ENCODE assay signal across 8 mouse cellular contexts in genomic region chr8:95331720-95332436, GRCm38 (mm10). TPM values are rescaled to one million over a fixed set of nuclear protein-coding genes. Genes with fewer than 3 reads are reported as not detected.
DNase-seq lines count a peak whose midpoint lies in the region; ATAC-seq and TF ChIP-seq lines count a peak whose summit lies in the region.

Gene Zfp319, minus strand, starts transcription at chr8:95331950.
Gene Usb1, plus strand, starts transcription at chr8:95332284.

- peak within 1 kb of the TSS; percentile 92 for H3K9ac ChIP-seq in heart, embryonic 11.5 days (ENCODE audit: low read depth, low read length)
- H3K9ac ChIP-seq in kidney, embryonic 16.5 days (replicated peaks; ENCODE audit: low read length), result peak within 1 kb of the TSS; percentile 78
- peak within 1 kb of the TSS; percentile 95 for H3K9ac ChIP-seq in liver, adult 2 months (ENCODE audit: low read depth, low read length)

- H3K36me3 ChIP-seq in heart, embryonic 11.5 days (ENCODE audit: control insufficient read depth, insufficient read depth, low read length), result peaks cover 29% of the 10 kb centered on the region
- H3K36me3 ChIP-seq in kidney, embryonic 16.5 days (ENCODE audit: insufficient read depth, low read length), result peaks cover 42% of the 10 kb centered on the region
- H3K36me3 ChIP-seq in liver, adult 2 months (ENCODE audit: control insufficient read depth, insufficient read depth, low read length), result peaks cover 8% of the 10 kb centered on the region
- peaks cover 13% of the 10 kb centered on the region for H3K36me3 ChIP-seq in myocyte (ENCODE audit: control insufficient read depth, insufficient read depth)
- H3K36me3 ChIP-seq in splenic B cell, adult 2 months (ENCODE audit: control insufficient read depth, insufficient read depth, low read length, poor library complexity, severe bottlenecking), result peaks cover 6% of the 10 kb centered on the region

- H3K4me1 ChIP-seq in bone marrow macrophage, adult 2 months (ENCODE audit: control insufficient read depth, insufficient read depth, low read length), result peaks cover 21% of the 10 kb centered on the region
- H3K4me1 ChIP-seq in embryonic fibroblast, embryonic 13.5 days (ENCODE audit: control insufficient read depth, insufficient read depth, low read length), result peaks cover 3% of the 10 kb centered on the region; the same call in 1 of the 2 replicates
- H3K4me1 ChIP-seq in heart, embryonic 11.5 days (ENCODE audit: control insufficient read depth, insufficient read depth, low read length), result peaks cover 11% of the 10 kb centered on the region
- H3K4me1 ChIP-seq in kidney, embryonic 16.5 days (ENCODE audit: insufficient read depth, low read length), result peaks cover 21% of the 10 kb centered on the region
- peaks cover 13% of the 10 kb centered on the region for H3K4me1 ChIP-seq in liver, adult 2 months (ENCODE audit: control insufficient read depth, insufficient read depth, low read length)

- peak within 1 kb of the TSS; percentile 89 for H3K4me2 ChIP-seq in heart, embryonic 11.5 days
- H3K4me2 ChIP-seq in kidney, embryonic 16.5 days (replicated peaks; ENCODE audit: low read depth, low read length), result peak within 1 kb of the TSS; percentile 74
- peak within 1 kb of the TSS; percentile 91 for H3K4me2 ChIP-seq in myocyte (ENCODE audit: low read depth)

- peak within 1 kb of the TSS; percentile 98 for H3K27ac ChIP-seq in bone marrow macrophage, adult 2 months (ENCODE audit: insufficient read depth, low read depth, low read length)
- peak within 1 kb of the TSS; percentile 97 for H3K27ac ChIP-seq in embryonic fibroblast, embryonic 13.5 days (ENCODE audit: insufficient read depth, low read length)
- peak within 1 kb of the TSS; percentile 99 for H3K27ac ChIP-seq in heart, embryonic 11.5 days (ENCODE audit: low read depth, low read length)
- peak within 1 kb of the TSS; percentile 99 for H3K27ac ChIP-seq in kidney, embryonic 16.5 days (ENCODE audit: low read length)
- H3K27ac ChIP-seq in liver, adult 2 months (replicated peaks; ENCODE audit: insufficient read depth, low read depth, low read length), result peak within 1 kb of the TSS; percentile 99

- peak within 1 kb of the TSS; percentile 100 for H3K4me3 ChIP-seq in bone marrow macrophage, adult 2 months (ENCODE audit: insufficient read depth, low read length)
- H3K4me3 ChIP-seq in embryonic fibroblast, embryonic 13.5 days (ENCODE audit: insufficient read depth, low read length), result peak within 1 kb of the TSS; percentile 94
- peak within 1 kb of the TSS; percentile 85 for H3K4me3 ChIP-seq in heart, embryonic 11.5 days (ENCODE audit: low read depth, low read length)
- H3K4me3 ChIP-seq in kidney, embryonic 16.5 days (ENCODE audit: low read length), result peak within 1 kb of the TSS; percentile 69
- peak within 1 kb of the TSS; percentile 92 for H3K4me3 ChIP-seq in liver, adult 2 months (ENCODE audit: insufficient read depth, low read depth, low read length)
- peak within 1 kb of the TSS; percentile 78 for H3K4me3 ChIP-seq in myocyte

- WGBS in heart, embryonic 11.5 days (ENCODE audit: insufficient replicate concordance), result 1% methylated on average over 62 of the region's 80 CpGs
- under 1% methylated on average over 56 of the region's 80 CpGs for WGBS in kidney, embryonic 16.5 days
- under 1% methylated on average over 73 of the region's 80 CpGs for WGBS in liver, adult 2 months

- H3K27me3 ChIP-seq in heart, embryonic 11.5 days (ENCODE audit: control insufficient read depth, insufficient read depth, low read length), result no peaks in the 10 kb centered on the region
- H3K27me3 ChIP-seq in kidney, embryonic 16.5 days (ENCODE audit: insufficient read depth, low read length), result no peaks in the 10 kb centered on the region
- H3K27me3 ChIP-seq in liver, adult 2 months (ENCODE audit: control insufficient read depth, insufficient read depth, low read length), result no peaks in the 10 kb centered on the region
- no peaks in the 10 kb centered on the region for H3K27me3 ChIP-seq in myocyte (ENCODE audit: control insufficient read depth, insufficient read depth, insufficient read length)
- H3K27me3 ChIP-seq in splenic B cell, adult 2 months (ENCODE audit: control insufficient read depth, insufficient read depth, low read length, poor library complexity, severe bottlenecking), result no peaks in the 10 kb centered on the region

- DNase-seq in A20 (ENCODE audit: low read depth, low spot score), result peak; percentile 96
- DNase-seq in liver, adult 2 months (ENCODE audit: extremely low read depth, low read depth, low spot score), result peak; percentile 70
- peak; percentile 96 for DNase-seq in splenic B cell, adult 2 months (ENCODE audit: low read depth, low spot score)

- peak; percentile 36; the same call in 1 of the 2 replicates for TF ChIP-seq POLR2A in bone marrow macrophage, adult 2 months (IDR thresholded peaks at IDR 0.05; ENCODE audit: borderline replicate concordance, low read depth, low read length)
- peak; percentile 90 for TF ChIP-seq POLR2A in embryonic fibroblast, embryonic 13.5 days (IDR thresholded peaks at IDR 0.05; ENCODE audit: low read depth, low read length)
- peak; percentile 87 for TF ChIP-seq POLR2A in liver, adult 2 months (IDR thresholded peaks at IDR 0.05; ENCODE audit: extremely low read depth, insufficient read depth, low read length)
- TF ChIP-seq POLR2A in myocyte (IDR thresholded peaks at IDR 0.05; ENCODE audit: insufficient read length, low read depth), result peak; percentile 88

- no peaks in the 10 kb centered on the region for H3K9me3 ChIP-seq in heart, embryonic 11.5 days (replicated peaks; ENCODE audit: control insufficient read depth, low read length)
- H3K9me3 ChIP-seq in kidney, embryonic 16.5 days (ENCODE audit: low read length), result no peaks in the 10 kb centered on the region

- peaks cover 26% of the 10 kb centered on the region; the same call in 1 of the 2 replicates for H3K79me2 ChIP-seq in liver, adult 2 months (ENCODE audit: control insufficient read depth, insufficient read depth, low read length)
- H3K79me2 ChIP-seq in myocyte (ENCODE audit: control insufficient read depth, insufficient read depth), result peaks cover 37% of the 10 kb centered on the region

- H3ac ChIP-seq in myocyte (ENCODE audit: control insufficient read depth, insufficient read length), result peak within 1 kb of the TSS; percentile 73

- TF ChIP-seq CTCF in bone marrow macrophage, adult 2 months (IDR thresholded peaks at IDR 0.05; ENCODE audit: low read depth, low read length), result 0 out of 2 replicates have a peak, but pooled peaks have one; percentile 23
- no peak for TF ChIP-seq CTCF in embryonic fibroblast, embryonic 13.5 days (IDR thresholded peaks at IDR 0.05; ENCODE audit: borderline replicate concordance, insufficient read depth, low read length)
- peak; percentile 69 for TF ChIP-seq CTCF in liver, adult 2 months (IDR thresholded peaks at IDR 0.05; ENCODE audit: low read depth, low read length)

- peak; percentile 94 for ATAC-seq in heart, embryonic 11.5 days (replicated peaks; ENCODE audit: insufficient number of reproducible peaks, low FRiP score, low TSS enrichment)
- peak; percentile 96 for ATAC-seq in kidney, embryonic 16.5 days (ENCODE audit: low FRiP score, low TSS enrichment)

TF ChIP-seq in myocyte, 11 proteins besides CTCF, POLR2A, EP300 and RAD21:
- TF ChIP-seq SRF (IDR thresholded peaks at IDR 0.05; ENCODE audit: control insufficient read depth, insufficient read length, low read depth) (no peak), POLR2AphosphoS2 (IDR thresholded peaks at IDR 0.05; ENCODE audit: insufficient read length, low read depth) (peak; percentile 82), USF1 (IDR thresholded peaks at IDR 0.05; ENCODE audit: low read depth) (no peak), MYOD1 (IDR thresholded peaks at IDR 0.05; ENCODE audit: control insufficient read depth in 1 of 3, insufficient read length in 2 of 3, low read depth in 2 of 3) (peak in 1 of 3 experiments; percentile 6)

RNA-seq across cellular contexts. Expression of gene Zfp319, which starts in this region (rescaled TPM):
- 6.9 and 7.5 TPM in 2 replicates for polyA plus RNA-seq in bone marrow macrophage, adult 2 months (2012; ENCODE audit: insufficient read depth, insufficient read length, missing spikeins)
- polyA plus RNA-seq in embryonic fibroblast, embryonic 13.5 days (2011; ENCODE audit: insufficient read length, low read depth, missing spikeins), result 5.8 and 6.6 TPM in 2 replicates
- polyA plus RNA-seq in heart, embryonic 11.5 days (2014; fragmentation: Nextera tagmentation; extraction: Ambion mirVana), result 4.4 and 5.9 TPM in 2 replicates
- 9.5 and 10.3 TPM in 2 replicates for polyA plus RNA-seq in kidney, embryonic 16.5 days (2015; fragmentation: Nextera tagmentation; extraction: Ambion mirVana)
- total RNA-seq in liver, adult 2 months (2014; rRNA removed), result 1.2 and 1.8 TPM in 2 replicates
- 2.5 and 3.2 TPM in 2 replicates for polyA plus RNA-seq in liver, adult 2 months (2012; rRNA removed)
- polyA plus RNA-seq in myocyte (2012; fragmentation: generic; extraction: Trizol), result 7.4 TPM

RNA-seq across cellular contexts. Expression of gene Usb1, which starts in this region (rescaled TPM):
- polyA plus RNA-seq in bone marrow macrophage, adult 2 months (2012; ENCODE audit: insufficient read depth, insufficient read length, missing spikeins), result 35.0 and 35.2 TPM in 2 replicates
- 22.8 and 24.1 TPM in 2 replicates for polyA plus RNA-seq in embryonic fibroblast, embryonic 13.5 days (2011; ENCODE audit: insufficient read length, low read depth, missing spikeins)
- 26.3 and 27.2 TPM in 2 replicates for polyA plus RNA-seq in heart, embryonic 11.5 days (2014; fragmentation: Nextera tagmentation; extraction: Ambion mirVana)
- polyA plus RNA-seq in kidney, embryonic 16.5 days (2015; fragmentation: Nextera tagmentation; extraction: Ambion mirVana), result 59.0 and 61.7 TPM in 2 replicates
- total RNA-seq in liver, adult 2 months (2014; rRNA removed), result 6.7 and 7.9 TPM in 2 replicates
- 16.2 and 20.0 TPM in 2 replicates for polyA plus RNA-seq in liver, adult 2 months (2012; rRNA removed)
- 42.8 TPM for polyA plus RNA-seq in myocyte (2012; fragmentation: generic; extraction: Trizol)

Comparison
In these comparisons a context has a peak if more than half of its experiments do, and no peak if none do; other contexts are left out.
1. Peak in every context shown above with its lines: DNase-seq, ATAC-seq, H3K4me3 ChIP-seq and H3K27ac ChIP-seq.
2. POLR2A ChIP-seq: peak in every context shown above with its lines; median percentile 90 in embryonic fibroblast, embryonic 13.5 days; 88 in myocyte; 87 in liver, adult 2 months; 36 in bone marrow macrophage, adult 2 months.